Mouse (Mus musculus) hindbrain, embryonic 14.5 days (tissue): ENCODE measurements around the gene Btnl9. TPM values are rescaled to one million over a fixed set of nuclear protein-coding genes. Genes with fewer than 3 reads are reported as not detected.
"Not testable (repeated sequence)": the region's sequence is repeated elsewhere in the genome, so short reads cannot be mapped to it uniquely, and the experiment has no call there.

ENCODE experiments used
- ATAC-seq: fragments of 200-750 bp; cut with Nextera tagmentation; 2 replicates; pipeline ENCODE4 v1.8.0; 2017; ENCODE audit warnings: moderate number of reproducible peaks, mild to moderate bottlenecking, moderate TSS enrichment, moderate library complexity; ENCODE audit not compliant: low FRiP score
- DNase-seq: peaks from one replicate; pipeline ENCODE4 v3.0.0-alpha.2; 2015; ENCODE audit warnings: low spot score
- H3K27ac ChIP-seq: fragments of 300-500 bp; sonication (generic); 2 replicates; pipeline ENCODE4 v1.5.1; 2014; ENCODE audit warnings: mild to moderate bottlenecking, moderate library complexity
- H3K27me3 ChIP-seq: fragments of 300-500 bp; sonication (generic); 2 replicates; pipeline ENCODE4 v1.6.1; 2014; ENCODE audit warnings: mild to moderate bottlenecking, low read length, mixed read lengths; ENCODE audit not compliant: control insufficient read depth, insufficient read depth
- H3K36me3 ChIP-seq: fragments of 300-500 bp; sonication (generic); replicated peaks from 2 replicates; pipeline ENCODE4 v1.6.1; 2014; ENCODE audit not compliant: control insufficient read depth, insufficient read depth
- H3K4me1 ChIP-seq: fragments of 300-500 bp; sonication (generic); replicated peaks from 2 replicates; pipeline ENCODE4 v1.6.1; 2014; ENCODE audit warnings: antibody characterized with exemption, low read length, mixed read lengths; ENCODE audit not compliant: control insufficient read depth, insufficient read depth
- H3K4me2 ChIP-seq: fragments of 300-500 bp; sonication (generic); replicated peaks from 2 replicates; pipeline ENCODE4 v1.6.1; 2014; ENCODE audit warnings: mild to moderate bottlenecking, moderate library complexity
- H3K4me3 ChIP-seq: fragments of 300-500 bp; sonication (generic); replicated peaks from 2 replicates; pipeline ENCODE4 v1.5.1; 2014; ENCODE audit warnings: mild to moderate bottlenecking, low read length
- H3K9ac ChIP-seq: fragments of 300-500 bp; sonication (generic); 2 replicates; pipeline ENCODE4 v1.6.1; 2014
- H3K9me3 ChIP-seq: fragments of 300-500 bp; sonication (generic); 2 replicates; pipeline ENCODE4 v1.6.1; 2016; ENCODE audit warnings: low read length; ENCODE audit not compliant: control insufficient read depth
- WGBS: fragments of 180-500 bp; shearing (Covaris S2); extraction: QIAGEN DNeasy Blood & Tissue Kit; methylation state at CpG from one replicate; pipeline ENCODE4 v1.1.7; 2014; 5-methylcytosine and 5-hydroxymethylcytosine counted together
- polyA plus RNA-seq: library from polyadenylated mRNA; unstranded; fragments of >200 nt; fragmentation: Nextera tagmentation; extraction: Ambion mirVana; gene quantifications from 2 replicates; pipeline ENCODE4 v1.2.1, GENCODE M21; 2014

Btnl9 gene
- polyA plus RNA-seq, 1 experiment from 2014 or later: 0.11 TPM

DNA sequence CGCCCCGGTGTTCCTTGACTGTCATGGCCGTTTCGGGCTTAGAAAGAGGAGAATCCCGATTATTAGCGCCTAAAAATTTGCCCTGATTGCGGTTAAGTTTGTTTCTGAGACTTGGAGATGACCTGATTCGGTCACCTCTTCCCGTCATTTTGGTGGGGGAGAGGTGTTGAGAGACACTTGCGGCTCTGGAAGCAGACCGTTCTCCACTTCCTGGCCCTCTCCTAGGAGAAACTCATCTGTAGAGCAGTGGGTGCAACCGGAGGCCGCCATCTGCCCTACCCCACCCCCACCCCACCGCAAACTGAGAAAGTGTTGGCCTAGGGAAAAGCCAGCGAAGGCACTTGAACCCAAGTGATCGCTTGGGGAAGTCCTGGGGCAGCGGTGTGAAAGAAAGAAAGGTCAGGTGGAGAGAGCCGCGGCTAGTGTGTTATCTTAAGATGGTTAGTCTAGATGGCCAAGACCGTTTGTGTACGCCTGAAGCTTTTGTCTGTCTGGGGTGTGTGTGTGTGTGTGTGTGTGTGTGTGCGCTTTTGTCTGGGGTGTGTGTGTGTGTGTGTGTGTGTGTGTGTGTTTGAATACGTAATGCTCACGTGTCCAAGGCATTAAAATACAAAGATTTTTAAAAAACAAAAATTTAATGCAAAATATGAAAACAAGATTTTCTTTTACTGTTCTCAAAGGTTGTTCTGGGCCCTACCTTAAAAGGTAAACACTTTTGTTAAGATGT is 17.0 kb upstream of the Btnl9 start:
- peaks cover 25% of the 10 kb centered on the region for H3K4me1 ChIP-seq
- peak; percentile 62 for DNase-seq
- peak; percentile 81 for ATAC-seq
- under 1% methylated on average over 24 of the region's 24 CpGs for WGBS
- peaks cover 6% of the 10 kb centered on the region for H3K36me3 ChIP-seq
- peak overlapping the region; percentile 98 for H3K27ac ChIP-seq
- H3K4me3 ChIP-seq: peak overlapping the region; percentile 90
- H3K4me2 ChIP-seq: peak overlapping the region; percentile 95
- peak overlapping the region; percentile 97 for H3K9ac ChIP-seq
- H3K9me3 ChIP-seq: no peaks in the 10 kb centered on the region
- H3K27me3 ChIP-seq: no peaks in the 10 kb centered on the region

- 0% methylated on average over 42 of the region's 47 CpGs for WGBS
- Histone ChIP-seq H3K4me2 (peak within 1 kb of the TSS; percentile 95), H3K27me3 (no peaks in the 10 kb centered on the region), H3K27ac (peak within 1 kb of the TSS; percentile 98), H3K4me3 (peak within 1 kb of the TSS; percentile 90), H3K9ac (peak within 1 kb of the TSS; percentile 97), H3K4me1 (peaks cover 22% of the 10 kb centered on the region), H3K36me3 (peaks cover 6% of the 10 kb centered on the region), H3K9me3 (no peaks in the 10 kb centered on the region)
- ATAC-seq (peak; percentile 94), DNase-seq (peak; percentile 93)
Observed at GRCm38 (mm10) chr11:49203129-49203768, 16.3 kb upstream of the Btnl9 start, which contains the start of gene Zfp62. Gene Zfp62 (plus strand): TSS chr11:49203292.

DNA sequence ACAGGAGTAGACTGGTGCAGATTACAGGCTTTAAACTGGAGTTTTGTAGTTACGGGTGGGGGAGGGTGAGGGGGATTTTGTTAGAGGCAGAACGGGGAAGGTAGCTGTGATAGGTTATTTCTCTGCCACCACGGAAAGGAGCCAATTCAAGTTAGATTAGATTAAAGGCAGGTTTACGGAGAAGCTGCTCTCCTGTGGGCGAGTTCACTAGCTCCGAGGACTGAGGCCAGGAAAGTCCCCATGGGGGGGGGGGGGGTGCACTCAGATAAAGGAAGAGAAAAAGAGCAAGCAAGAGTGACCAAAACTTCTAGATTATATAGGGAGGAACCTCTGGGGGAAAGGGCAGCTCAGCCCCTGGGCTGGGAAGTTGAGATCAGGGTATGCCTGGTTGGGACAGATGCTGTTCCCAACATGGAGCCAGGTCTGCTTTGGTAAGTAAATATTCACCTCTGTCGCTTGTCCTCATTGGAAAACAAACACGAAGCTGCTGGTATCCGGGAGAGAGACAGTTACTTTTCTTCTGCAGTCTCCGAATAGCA is 15.6 kb upstream of the Btnl9 start:
- Histone ChIP-seq H3K4me3 (peak overlapping the region; percentile 90), H3K27ac (peak overlapping the region; percentile 98), H3K27me3 (no peaks in the 10 kb centered on the region), H3K4me1 (peaks cover 22% of the 10 kb centered on the region), H3K9ac (peak overlapping the region; percentile 97), H3K9me3 (no peaks in the 10 kb centered on the region), H3K36me3 (peaks cover 6% of the 10 kb centered on the region), H3K4me2 (peak overlapping the region; percentile 95)
- DNase-seq (no peak), ATAC-seq (peak; percentile 31; the same call in 1 of the 2 replicates)
- WGBS: 8% methylated on average over 10 of the region's 10 CpGs

DNA sequence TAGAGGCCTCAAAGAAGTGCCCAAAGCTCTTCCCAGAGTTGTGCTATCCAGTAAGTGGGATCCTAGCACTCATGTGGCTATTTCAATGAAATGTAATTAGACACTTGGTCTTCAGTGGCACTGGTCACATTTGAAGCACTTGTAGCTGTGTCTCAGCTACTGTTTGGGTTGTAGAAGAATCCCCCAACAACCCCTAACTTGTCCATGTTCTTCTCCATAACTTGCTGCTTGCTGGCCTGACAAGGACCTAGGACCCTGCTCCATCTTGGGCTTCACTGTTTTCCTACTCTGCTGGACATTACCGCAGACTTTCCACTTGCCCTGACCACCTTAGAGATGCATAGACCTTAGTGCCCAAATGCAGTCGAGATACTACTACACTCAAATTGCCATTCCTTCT is 15.1 kb upstream of the Btnl9 start:
- Histone ChIP-seq H3K36me3 (peaks cover 6% of the 10 kb centered on the region; the same call in 1 of the 2 replicates), H3K9ac (peak overlapping the region; percentile 97), H3K27me3 (no peaks in the 10 kb centered on the region), H3K4me2 (peak overlapping the region; percentile 95), H3K27ac (peak overlapping the region; percentile 98; the same call in 1 of the 2 replicates), H3K4me1 (peaks cover 22% of the 10 kb centered on the region), H3K4me3 (peak overlapping the region; percentile 90), H3K9me3 (no peaks in the 10 kb centered on the region)
- DNase-seq: no peak
- 76% methylated on average over 2 of the region's 2 CpGs for WGBS
- ATAC-seq: no peak

GRCm38 (mm10) chr11:49201142-49201541 is 14.2 kb upstream of the Btnl9 start:
- Histone ChIP-seq H3K4me1 (peaks cover 22% of the 10 kb centered on the region), H3K27ac (no peak overlapping the region), H3K4me3 (no peak overlapping the region), H3K36me3 (no peaks in the 10 kb centered on the region), H3K4me2 (no peak overlapping the region), H3K27me3 (no peaks in the 10 kb centered on the region), H3K9me3 (no peaks in the 10 kb centered on the region), H3K9ac (no peak overlapping the region)
- ATAC-seq (no peak), DNase-seq (no peak)

DNA sequence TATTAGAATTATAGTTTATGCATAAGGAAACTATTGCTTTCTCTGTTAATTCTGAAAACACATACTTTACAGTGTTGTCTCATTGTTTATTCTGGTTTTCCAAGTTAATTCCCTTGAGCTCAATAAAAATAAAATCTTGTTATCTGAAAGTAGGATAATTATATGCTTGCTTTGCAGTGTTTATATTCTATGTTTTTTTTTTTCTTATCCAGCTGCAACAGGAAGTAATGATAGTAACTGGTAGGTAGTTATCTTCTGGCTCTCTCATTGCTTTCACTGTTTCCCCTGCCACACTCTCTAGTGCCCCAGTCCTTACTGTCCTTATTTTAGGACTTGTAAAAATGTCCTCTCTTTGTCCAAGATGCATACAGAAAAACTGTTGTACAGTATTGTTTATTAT is 13.7 kb upstream of the Btnl9 start:
- H3K9ac ChIP-seq: no peak overlapping the region
- no peak overlapping the region for H3K4me2 ChIP-seq
- H3K27me3 ChIP-seq: no peaks in the 10 kb centered on the region
- no peak overlapping the region for H3K4me3 ChIP-seq
- peaks cover 21% of the 10 kb centered on the region for H3K4me1 ChIP-seq
- no peaks in the 10 kb centered on the region for H3K36me3 ChIP-seq
- DNase-seq: no peak
- no peak overlapping the region for H3K27ac ChIP-seq
- ATAC-seq: no peak
- no peaks in the 10 kb centered on the region for H3K9me3 ChIP-seq

DNA sequence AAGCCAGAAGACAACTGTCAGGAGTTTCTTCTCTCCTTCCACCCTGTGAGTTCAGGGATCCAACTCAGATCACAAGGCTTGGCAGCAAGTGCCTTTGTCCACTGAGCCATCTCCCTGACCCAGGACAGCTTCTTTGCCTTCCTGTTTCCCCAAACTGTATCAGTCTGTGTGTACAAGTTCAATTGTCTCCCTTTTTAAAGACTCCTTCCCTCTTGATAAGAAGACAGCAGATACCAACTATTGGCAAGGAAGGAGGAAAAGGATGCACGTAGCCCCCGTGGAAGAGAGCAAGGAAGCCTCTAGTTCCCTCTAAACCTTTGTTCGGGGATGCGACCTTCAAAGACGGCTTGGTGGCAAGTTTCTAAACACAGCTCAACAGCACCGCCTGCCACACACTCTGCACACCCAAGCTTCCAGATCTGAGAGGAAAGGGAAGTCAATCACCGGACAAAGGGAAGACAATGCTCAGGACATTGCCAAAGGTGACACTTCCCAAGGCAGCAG is 8.9 kb upstream of the Btnl9 start:
- H3K27ac ChIP-seq: no peak overlapping the region
- ATAC-seq (no peak), DNase-seq (no peak)
- no peaks in the 10 kb centered on the region for H3K27me3 ChIP-seq
- no peak overlapping the region for H3K4me3 ChIP-seq
- H3K9me3 ChIP-seq: no peaks in the 10 kb centered on the region
- H3K4me2 ChIP-seq: no peak overlapping the region
- no peaks in the 10 kb centered on the region for H3K36me3 ChIP-seq
- WGBS: 87% methylated on average over 7 of the region's 7 CpGs
- no peaks in the 10 kb centered on the region for H3K4me1 ChIP-seq
- H3K9ac ChIP-seq: no peak overlapping the region

DNA sequence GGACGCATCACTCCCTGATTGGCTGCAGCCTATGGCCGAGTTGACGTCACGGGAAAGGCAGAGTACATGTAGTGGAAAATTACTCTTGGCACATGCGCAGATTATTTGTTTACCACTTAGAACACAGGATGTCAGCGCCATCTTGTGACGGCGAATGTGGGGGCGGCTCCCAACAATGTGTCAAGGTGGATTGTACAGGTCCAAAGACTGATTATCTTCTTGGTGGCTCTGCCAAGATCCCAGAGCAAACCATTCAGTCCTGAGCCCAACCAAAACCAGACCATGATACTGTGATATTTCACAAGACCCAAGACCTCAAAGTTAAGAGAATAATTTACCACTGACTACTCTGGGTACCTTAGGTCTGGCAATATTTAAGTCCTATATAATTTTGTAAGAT is 7.8 kb upstream of the Btnl9 start:
- H3K36me3 ChIP-seq, H3K4me2 ChIP-seq, DNase-seq, H3K9ac ChIP-seq, H3K4me3 ChIP-seq, H3K4me1 ChIP-seq, H3K27ac ChIP-seq, H3K9me3 ChIP-seq, H3K27me3 ChIP-seq, ATAC-seq: not testable (repeated sequence)
- 91% methylated on average over 9 of the region's 9 CpGs for WGBS

DNA sequence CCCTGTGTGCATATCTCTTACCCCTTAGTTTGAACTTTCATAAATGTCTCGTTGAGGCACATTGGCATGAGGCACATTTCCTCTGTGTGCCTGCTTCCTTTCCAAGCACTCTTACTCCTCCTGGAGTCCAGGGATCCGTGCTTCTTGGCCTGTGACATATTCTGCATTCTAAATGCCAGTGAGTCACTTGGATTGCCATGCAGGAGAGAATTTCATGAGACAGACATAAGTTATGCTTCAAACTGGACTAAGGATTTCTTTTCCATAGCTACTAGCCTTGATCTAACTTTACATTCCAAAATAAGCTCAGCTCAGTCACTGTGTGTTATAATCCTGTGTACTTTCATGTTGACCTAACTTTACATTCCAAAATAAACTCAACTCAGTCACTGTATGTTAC is 4.1 kb upstream of the Btnl9 start:
- DNase-seq (no peak), ATAC-seq (no peak)
- Histone ChIP-seq H3K9me3 (no peaks in the 10 kb centered on the region), H3K9ac (no peak overlapping the region), H3K4me3 (no peak overlapping the region), H3K4me1 (no peaks in the 10 kb centered on the region), H3K36me3 (no peaks in the 10 kb centered on the region), H3K27me3 (no peaks in the 10 kb centered on the region), H3K27ac (no peak overlapping the region), H3K4me2 (no peak overlapping the region)
- 63% methylated on average over 2 of the region's 2 CpGs for WGBS
